ENCODE assay signal across 25 mouse cellular contexts in the genomic region with DNA sequence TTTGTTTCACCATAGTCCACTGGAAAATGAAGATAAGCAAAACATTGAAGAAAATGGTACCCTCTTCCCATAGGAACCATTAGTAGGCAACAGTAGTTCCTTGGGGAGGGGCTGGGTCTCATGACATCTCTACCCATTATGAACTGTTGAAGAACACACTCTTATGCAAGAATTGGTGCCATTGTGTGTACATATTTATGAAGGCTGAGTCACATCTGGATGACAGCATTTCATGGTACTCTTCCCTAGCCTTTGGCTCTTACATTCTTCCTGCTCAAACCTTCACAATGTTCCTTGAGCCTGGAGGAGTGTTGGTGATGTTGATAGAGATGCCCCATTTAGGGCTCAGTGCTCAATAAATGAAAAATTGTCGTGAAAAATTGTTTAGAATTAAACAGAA. TPM values are rescaled to one million over a fixed set of nuclear protein-coding genes. Genes with fewer than 3 reads are reported as not detected.
DNase-seq lines count a peak whose midpoint lies in the region; TF ChIP-seq lines count a peak whose summit lies in the region.
"Had no signal": no experiment of that assay in that cellular context is flagged by ENCODE, and none has a peak within 500 bp of the region (broad histone marks: within the 10 kb centered on the region; RNA-seq: fewer than 3 reads in every experiment).

No protein-coding gene starts in this region.

- WGBS in macrophage (ENCODE audit: missing documents) = 25% methylated on average over 1 of the region's 1 CpGs

- intact Hi-C loops in gastrocnemius, adult 2 months (cut with DNase I) = no loop called here

- no peak for DNase-seq in gastrocnemius, adult 2 months
- no peak for DNase-seq in gastrocnemius, postnatal 10 days
- DNase-seq in lung, postnatal 36 days = peak; percentile 45
- DNase-seq in lung, adult 18-20 months = no peak
- DNase-seq in spleen, postnatal 4 days (ENCODE audit: low spot score in 2 of 2) = no peak
- DNase-seq in kidney, postnatal 36 days = no peak
- DNase-seq: adrenal gland, adult 8-10 months; adrenal gland, postnatal 36 days; cerebellum, adult 11-12 months; cerebellum, adult 9-10 months; cerebellum, postnatal 36 days; heart, postnatal 36 days had no signal

- peak overlapping the region; percentile 48; the same call in 1 of the 2 replicates for H3K27ac ChIP-seq in gastrocnemius, adult 2 months
- H3K27ac ChIP-seq in macrophage = peak overlapping the region; percentile 99
- H3K27ac ChIP-seq: embryonic facial prominence, embryonic 13.5 days; forebrain, embryonic 12.5 days; hindbrain, embryonic 15.5 days had no signal

- H3K36me3 ChIP-seq in macrophage (ENCODE audit: inconsistent target) = no peaks in the 10 kb centered on the region
- H3K36me3 ChIP-seq: embryonic facial prominence, embryonic 13.5 days; forebrain, embryonic 12.5 days; heart, embryonic 12.5 days; hindbrain, embryonic 15.5 days had no signal

- H3K4me3 ChIP-seq in gastrocnemius, adult 2 months = no peak overlapping the region
- no peak overlapping the region for H3K4me3 ChIP-seq in macrophage (ENCODE audit: inconsistent target)
- H3K4me3 ChIP-seq: embryonic facial prominence, embryonic 13.5 days; forebrain, embryonic 12.5 days; heart, embryonic 12.5 days; hindbrain, embryonic 15.5 days had no signal

- peaks cover 52% of the 10 kb centered on the region; the same call in 1 of the 2 replicates for H3K79me2 ChIP-seq in macrophage (ENCODE audit: inconsistent target)

- no peak for TF ChIP-seq CTCF in gastrocnemius, adult 2 months (IDR thresholded peaks at IDR 0.05)

RNA-seq across cellular contexts. Expression of a gene that starts 11.9 kb away (rescaled TPM):
- total RNA-seq in gastrocnemius, adult 2 months (2021) = not detected
- not detected for total RNA-seq in gastrocnemius, postnatal 10 days (2021)
- total RNA-seq in macrophage (2018; cell fraction: chromatin; rRNA removed) = not detected
- total RNA-seq in macrophage (2018; cell fraction: cytosol; rRNA removed) = not detected
- not detected for total RNA-seq in macrophage (2018; cell fraction: nucleus; rRNA removed)
- polyA plus RNA-seq in macrophage (2018) = not detected in 3 replicates
- total RNA-seq: adrenal gland, adult 8-10 months; adrenal gland, postnatal 36 days; ES-E14; gastrocnemius, adult 8-10 months; gastrocnemius, postnatal 4 days; heart, adult 8-10 months; heart, postnatal 36 days had no signal
- polyA plus RNA-seq: brain, embryonic 14.5 days; embryonic facial prominence, embryonic 13.5 days; forebrain, embryonic 12.5 days; heart, embryonic 12.5 days; heart, embryonic 16.5 days; hindbrain, embryonic 11.5 days; hindbrain, embryonic 15.5 days; intestine, embryonic 16.5 days had no signal

RNA-seq across cellular contexts. Expression of a gene that starts 21.0 kb away (rescaled TPM):
- 1 to 10 TPM in 1 of 2 experiments, under 1 TPM in 1; 0.98 to 1.1 TPM for total RNA-seq in gastrocnemius, adult 2 months (2021)
- 1 to 10 TPM; 2.0 to 4.1 TPM for total RNA-seq in gastrocnemius, postnatal 10 days (2021)
- 100 to 1,000 TPM; 252 to 707 (median 456) TPM for total RNA-seq in macrophage (2018; cell fraction: chromatin; rRNA removed)
- 1,000 to 10,000 TPM; 1,942 to 3,390 (median 2,625) TPM for total RNA-seq in macrophage (2018; cell fraction: cytosol; rRNA removed)
- 1,000 to 10,000 TPM in 25 of 26 experiments, 100 to 1,000 TPM in 1; 793 to 4,386 (median 3,068) TPM for total RNA-seq in macrophage (2018; cell fraction: nucleus; rRNA removed)
- 2,177 to 2,766 TPM (median 2,684 TPM) in 3 replicates for polyA plus RNA-seq in macrophage (2018)

RNA-seq across cellular contexts. Expression of a gene that starts 22.3 kb away (rescaled TPM):
- total RNA-seq in gastrocnemius, adult 2 months (2021) = not detected
- total RNA-seq in gastrocnemius, postnatal 10 days (2021) = not detected
- not detected for total RNA-seq in macrophage (2018; cell fraction: chromatin; rRNA removed)
- not detected for total RNA-seq in macrophage (2018; cell fraction: cytosol; rRNA removed)
- not detected for total RNA-seq in macrophage (2018; cell fraction: nucleus; rRNA removed)
- not detected in 3 replicates for polyA plus RNA-seq in macrophage (2018)
- total RNA-seq: adrenal gland, adult 8-10 months; adrenal gland, postnatal 36 days; gastrocnemius, adult 8-10 months; gastrocnemius, postnatal 4 days; heart, adult 8-10 months; heart, postnatal 36 days had no signal
- polyA plus RNA-seq: brain, embryonic 14.5 days; embryonic facial prominence, embryonic 13.5 days; forebrain, embryonic 12.5 days; heart, embryonic 12.5 days; heart, embryonic 16.5 days; hindbrain, embryonic 11.5 days; hindbrain, embryonic 15.5 days; intestine, embryonic 16.5 days had no signal

RNA-seq across cellular contexts. Expression of a gene that starts 52.5 kb away (rescaled TPM):
- total RNA-seq in gastrocnemius, adult 2 months (2021) = not detected
- not detected for total RNA-seq in gastrocnemius, postnatal 10 days (2021)
- total RNA-seq in macrophage (2018; cell fraction: chromatin; rRNA removed) = not detected
- not detected for total RNA-seq in macrophage (2018; cell fraction: cytosol; rRNA removed)
- not detected for total RNA-seq in macrophage (2018; cell fraction: nucleus; rRNA removed)
- polyA plus RNA-seq in macrophage (2018) = not detected in 3 replicates
- total RNA-seq: adrenal gland, adult 8-10 months; adrenal gland, postnatal 36 days; ES-E14; gastrocnemius, adult 8-10 months; gastrocnemius, postnatal 4 days; heart, adult 8-10 months; heart, postnatal 36 days had no signal
- polyA plus RNA-seq: brain, embryonic 14.5 days; embryonic facial prominence, embryonic 13.5 days; forebrain, embryonic 12.5 days; heart, embryonic 12.5 days; heart, embryonic 16.5 days; hindbrain, embryonic 11.5 days; hindbrain, embryonic 15.5 days; intestine, embryonic 16.5 days had no signal
